Mouse (Mus musculus) spleen, adult 12 weeks (tissue): ENCODE measurements around the gene Sdha.

ENCODE experiments used
- DNase-seq: peaks from one replicate; pipeline ENCODE4 v3.0.0; 2022; ENCODE audit warnings: low spot score

Sdha gene

DNA sequence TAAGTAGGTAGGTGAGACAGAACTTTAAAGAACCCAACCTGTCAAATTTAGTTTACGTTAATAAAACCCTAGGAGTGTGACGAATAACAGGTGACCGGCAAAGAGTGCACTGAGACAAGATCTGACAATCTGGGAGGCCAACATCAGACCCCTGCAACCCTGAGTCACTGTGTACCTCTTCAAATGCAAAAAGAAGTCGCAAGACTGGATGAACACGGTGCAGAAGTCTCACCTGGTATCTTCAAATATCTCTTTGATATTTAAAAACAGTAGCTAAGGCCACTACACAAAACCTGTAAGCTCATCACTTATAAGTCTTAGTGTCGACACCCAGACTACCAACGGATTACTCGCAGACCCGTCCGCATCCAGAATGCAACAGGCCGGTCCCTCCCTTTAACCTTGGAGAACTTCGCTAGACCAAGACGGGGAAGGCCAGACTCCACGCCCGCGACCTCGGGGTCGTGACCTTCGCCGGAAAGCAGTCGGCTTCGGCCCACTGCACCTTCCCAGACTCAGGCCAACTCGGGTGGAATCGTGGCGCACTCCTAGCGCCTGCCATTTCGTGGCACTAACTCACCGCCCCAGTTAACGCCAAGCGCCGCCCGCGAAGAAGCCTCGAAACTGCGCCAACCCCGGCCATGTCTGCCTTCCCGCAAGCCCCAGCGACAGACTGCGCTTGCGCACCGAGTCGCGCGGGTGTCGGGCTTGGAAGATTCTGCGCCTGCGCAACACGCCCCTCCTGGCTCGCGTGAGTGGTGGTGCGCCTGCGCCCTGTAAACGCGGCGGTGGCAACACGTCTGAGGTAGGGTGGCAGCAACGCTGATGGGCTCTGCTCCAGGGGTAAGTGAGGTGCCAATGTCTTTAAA, at the start of gene Sdha, which contains the start of gene Ccdc127:
Sdha (minus strand) TSS at position 715 of the 869 bp plus-strand sequence.
Ccdc127 (plus strand) TSS at position 744 of the 869 bp plus-strand sequence.
- DNase-seq, result peak; percentile 98

GRCm38 (mm10) chr13:74399298-74399839, 49.3 kb upstream of the Sdha start, which contains the start of gene Ftl1-ps1:
Ftl1-ps1 (plus strand) TSS chr13:74399694.
- DNase-seq, result no peak

GRCm38 (mm10) chr13:74391156-74391555, 41.1 kb upstream of the Sdha start:
- DNase-seq, result no peak

DNA sequence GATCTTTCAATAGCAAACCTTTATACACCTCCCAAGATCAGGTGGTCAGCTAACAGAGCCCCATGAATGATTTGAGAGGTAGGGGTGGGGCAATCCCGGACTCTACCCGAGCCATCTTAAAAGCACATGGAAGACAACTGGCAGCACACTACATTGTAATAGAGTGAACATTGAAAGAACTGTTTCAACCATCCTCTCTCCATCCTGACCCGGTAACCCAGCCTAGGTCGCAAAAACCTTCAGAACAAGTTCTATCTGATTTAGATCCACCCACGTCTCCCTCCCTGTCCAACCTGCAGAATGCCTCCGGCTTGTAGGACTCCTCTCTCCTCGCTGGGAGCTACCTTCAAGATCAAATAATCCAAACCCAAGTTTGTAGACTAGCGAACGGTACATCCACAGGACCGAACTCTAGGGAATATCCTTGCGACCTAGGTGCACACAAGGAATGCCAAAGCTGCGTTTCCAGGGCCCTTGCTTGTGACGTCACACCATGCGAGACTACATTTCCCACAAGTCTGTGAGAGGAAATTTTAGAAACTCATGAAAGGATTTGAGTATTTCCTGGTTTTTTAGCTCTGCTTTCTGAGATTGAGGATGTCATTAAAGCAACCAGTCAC, 40.4 kb upstream of the Sdha start, which contains the start of gene Zfp72:
Zfp72 (minus strand) TSS at position 466 of the 620 bp plus-strand sequence.
- DNase-seq, result peak; percentile 36

DNA sequence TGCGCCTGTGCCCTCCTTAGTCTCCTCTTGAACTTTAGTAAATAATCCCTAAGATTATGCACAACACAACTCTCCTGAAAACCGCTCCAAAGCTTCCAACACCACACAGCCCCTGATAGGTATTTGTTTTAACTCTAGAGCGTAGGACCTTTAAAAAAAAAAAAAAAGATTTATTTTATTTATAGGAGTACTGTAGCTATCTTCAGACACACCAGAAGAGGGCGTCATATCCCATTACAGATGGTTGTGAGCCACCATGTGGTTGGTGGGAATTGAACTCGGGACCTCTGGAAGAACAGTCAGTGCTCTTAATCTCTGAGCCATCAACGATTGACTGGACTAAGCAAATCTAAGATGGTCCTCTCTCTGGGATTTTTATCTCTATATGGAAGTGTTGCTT, 39.6 kb upstream of the Sdha start:
- no peak for DNase-seq

DNA sequence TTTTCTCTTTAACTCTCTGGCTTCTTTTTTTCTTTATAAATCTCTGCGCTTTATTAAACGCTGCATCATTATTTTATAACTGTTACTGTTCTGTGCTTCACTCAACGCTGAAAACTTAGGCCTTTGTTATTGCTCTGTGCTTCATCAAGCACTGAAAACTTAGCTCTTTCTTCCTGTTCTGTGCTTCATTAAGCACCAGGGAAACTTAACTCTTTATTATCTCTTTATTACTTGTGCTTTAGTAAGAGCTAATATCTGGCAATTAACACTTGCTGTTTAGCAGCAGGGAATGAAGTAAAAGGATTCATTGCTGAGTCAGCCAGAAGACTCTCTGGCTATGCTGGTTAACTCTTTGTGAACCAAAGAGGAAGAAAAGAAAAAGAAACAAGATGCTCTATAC, 32.2 kb upstream of the Sdha start:
- no peak for DNase-seq

- no peak for DNase-seq
These were observed 31.6 kb upstream of the Sdha start for GRCm38 (mm10) chr13:74381533-74382276.

DNA sequence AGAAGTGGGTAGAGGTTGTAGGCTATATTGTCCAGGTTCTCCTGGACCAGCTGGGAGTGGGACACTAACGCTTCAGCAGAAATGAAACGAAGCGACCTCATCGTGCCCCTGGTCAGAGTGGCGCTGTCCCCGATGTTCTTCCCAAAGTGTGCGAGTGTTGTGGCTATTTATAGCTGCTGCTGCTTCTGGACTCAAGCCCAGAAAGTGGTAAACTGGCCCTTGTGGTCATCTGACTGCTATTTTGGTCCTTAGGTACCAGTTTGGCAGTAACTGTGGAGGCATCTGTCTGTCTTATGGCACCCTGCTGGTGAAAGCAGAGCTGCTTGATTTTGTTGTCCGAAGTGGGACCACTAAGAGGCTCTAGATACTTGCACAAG, 13.8 kb upstream of the Sdha start, which contains the start of gene Lrrc14b:
Lrrc14b (minus strand) TSS at position 147 of the 377 bp plus-strand sequence.
- no peak for DNase-seq

DNA sequence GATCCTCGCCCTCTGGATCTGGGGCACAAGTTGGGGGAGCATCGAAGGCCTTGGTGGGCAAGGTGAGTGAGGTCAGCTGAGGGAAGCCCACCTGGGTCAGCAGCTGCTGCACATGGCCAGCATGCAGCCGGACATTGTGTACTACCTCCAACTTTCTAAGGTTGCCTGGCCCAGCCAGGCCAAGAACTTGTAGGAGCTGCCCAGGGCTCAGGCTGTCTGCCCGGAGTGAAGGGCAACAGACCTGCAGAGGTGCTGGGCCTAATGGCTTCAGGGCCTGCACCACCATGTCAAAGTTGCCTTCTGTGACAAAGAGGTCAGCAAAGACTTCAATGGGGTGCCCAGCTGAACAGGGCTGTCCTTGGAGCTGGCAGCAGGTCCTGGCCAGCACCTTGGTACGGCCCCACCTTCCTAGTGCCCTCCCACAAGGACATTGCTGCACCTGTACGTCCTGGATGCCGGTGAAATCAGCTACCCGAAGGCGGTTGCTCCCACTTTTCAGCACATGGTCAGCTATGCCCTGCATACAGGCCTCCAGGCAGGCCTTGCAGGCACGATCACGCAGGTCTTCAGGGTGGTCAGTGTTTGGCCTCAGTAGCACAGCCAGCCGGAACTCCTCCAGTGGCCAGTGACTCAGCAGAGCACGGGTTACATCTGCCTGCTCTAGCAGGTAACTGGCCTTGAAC, 13.2 kb upstream of the Sdha start:
- no peak for DNase-seq

DNA sequence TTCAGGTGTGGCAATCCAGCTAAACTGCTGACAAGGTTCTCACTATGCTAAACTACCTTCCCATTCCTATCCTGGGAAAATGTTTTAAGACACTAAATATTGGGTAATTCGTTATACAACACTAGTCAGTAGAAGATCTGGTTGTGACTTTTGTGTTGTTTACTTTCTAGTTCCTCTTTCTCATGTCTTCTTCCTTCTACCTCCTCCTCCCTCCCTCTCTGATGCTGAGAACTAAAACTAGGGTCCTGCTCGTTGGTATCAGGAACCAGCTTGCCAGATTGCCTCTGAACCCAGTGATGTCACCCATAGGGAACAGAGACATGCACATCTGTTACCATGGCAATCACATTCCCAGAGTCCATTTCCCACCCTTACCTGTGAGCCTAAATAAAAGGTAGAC, 12.1 kb upstream of the Sdha start:
- DNase-seq, result no peak

GRCm38 (mm10) chr13:74356491-74356890, 6.4 kb upstream of the Sdha start:
- DNase-seq, result no peak

DNA sequence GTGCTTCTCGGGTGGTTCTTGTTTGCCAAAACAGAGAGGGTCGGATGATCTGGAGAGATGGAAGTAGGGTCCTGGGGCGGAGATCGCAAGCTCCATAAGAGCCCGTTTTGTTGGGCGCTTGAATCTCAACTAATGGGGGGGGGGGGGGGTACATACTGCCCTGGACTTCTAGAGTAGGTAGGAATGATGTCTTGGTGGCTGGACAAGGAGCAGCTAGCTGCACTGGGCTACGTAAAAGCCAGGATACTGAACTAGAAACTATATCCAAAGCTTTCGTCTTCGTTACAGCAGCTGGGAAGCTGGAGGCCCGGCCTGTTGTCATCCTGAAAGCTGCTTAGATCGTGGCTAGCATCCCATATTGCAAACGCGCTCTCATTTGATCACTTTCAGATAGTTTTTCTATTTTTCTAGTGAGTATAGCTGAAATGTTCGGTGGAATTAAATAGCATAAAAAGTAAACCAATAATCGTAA, 391 bp upstream of the Sdha start:
- DNase-seq, result no peak

DNA sequence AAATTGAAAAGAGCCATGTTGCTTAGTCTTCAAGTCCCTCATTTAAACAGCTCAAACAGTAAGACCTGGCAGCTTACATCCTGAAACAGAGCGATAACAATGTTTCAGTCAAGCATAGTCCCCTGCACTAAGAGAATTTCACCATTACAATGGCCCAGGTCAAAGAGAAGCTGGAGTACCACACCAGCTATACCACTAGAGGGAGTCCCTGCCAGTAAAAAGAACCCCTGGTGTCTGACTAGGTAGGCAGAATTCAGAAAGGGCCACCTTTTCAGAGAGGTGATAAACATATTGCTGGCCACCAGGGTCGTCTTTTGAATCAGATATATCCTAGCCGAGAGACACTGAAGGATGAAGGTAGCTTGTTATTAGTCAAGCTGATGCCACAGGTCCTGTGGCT, 9.0 kb downstream of the Sdha start:
- DNase-seq, result no peak

GRCm38 (mm10) chr13:74329321-74329720, 20.8 kb downstream of the Sdha start:
- DNase-seq, result no peak

- peak; percentile 88 for DNase-seq
These were observed 32.8 kb downstream of the Sdha start, which contains the start of gene Pdcd6 for GRCm38 (mm10) chr13:74317170-74317849. Pdcd6 (minus strand) TSS chr13:74317580.

DNA sequence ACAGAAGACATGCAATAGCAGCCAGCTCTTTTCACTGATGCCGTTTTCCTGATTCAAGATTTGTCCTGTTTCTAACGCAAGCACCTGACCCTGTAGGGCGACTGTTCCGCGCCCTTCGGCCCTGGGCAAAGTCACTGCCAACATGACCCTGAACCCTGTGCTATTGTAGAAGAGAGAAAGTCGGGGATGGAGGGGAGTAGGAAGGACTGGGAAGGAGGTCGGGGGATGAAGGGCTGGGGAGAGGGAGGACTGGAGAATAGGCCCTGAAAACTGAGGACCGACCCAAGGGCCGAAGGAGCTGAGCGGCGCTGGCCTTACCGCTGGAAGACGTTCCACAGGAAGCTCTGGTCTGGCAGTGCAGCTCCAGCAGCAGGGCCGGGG, 33.3 kb downstream of the Sdha start:
- no peak for DNase-seq

- no peak for DNase-seq
These were observed 33.7 kb downstream of the Sdha start for GRCm38 (mm10) chr13:74316386-74316785.

GRCm38 (mm10) chr13:74314616-74315015, 35.5 kb downstream of the Sdha start:
- no peak for DNase-seq

- DNase-seq, result no peak
These were observed 44.3 kb downstream of the Sdha start for GRCm38 (mm10) chr13:74305780-74306179.

DNA sequence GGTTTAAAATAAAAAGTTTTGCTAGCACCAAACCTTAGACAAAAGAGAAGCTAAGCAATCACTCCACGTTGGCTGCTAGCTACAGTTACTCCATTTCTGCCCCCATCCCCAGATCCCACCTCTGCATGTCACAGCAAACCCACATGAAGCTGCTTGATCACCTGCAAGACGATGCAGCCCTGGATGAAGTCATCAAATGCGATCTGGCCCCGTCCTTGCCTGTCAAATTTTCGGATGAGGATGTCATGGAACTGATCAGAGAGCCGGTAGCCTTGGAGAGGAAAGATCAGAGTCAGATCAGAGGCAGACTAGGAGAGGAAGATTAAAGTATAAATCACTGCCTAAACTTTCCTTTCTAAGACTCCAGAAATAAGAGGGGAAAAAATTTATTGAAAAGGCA, 44.7 kb downstream of the Sdha start:
- DNase-seq, result no peak
